Mouse (Mus musculus): Measurements from ENCODE around the gene Scamp4. TPM values are rescaled to one million over a fixed set of nuclear protein-coding genes. Genes with fewer than 3 reads are reported as not detected.
A peak's percentile ranks its signal among the peaks of the same experiment; 100 is the strongest.

The Scamp4 gene
- polyA plus RNA-seq, 1 experiment from 2014 or later = 62.1 TPM

- Histone ChIP-seq H3K9ac (replicated peaks; ENCODE audit: low read length) (no peak overlapping the region), H3K4me3 (replicated peaks; ENCODE audit: low read depth, low read length) (no peak overlapping the region), H3K4me1 (ENCODE audit: control insufficient read depth, insufficient read depth, low read length) (peaks cover 18% of the 10 kb centered on the region), H3K9me3 (ENCODE audit: control insufficient read depth, low read length) (no peaks in the 10 kb centered on the region), H3K4me2 (ENCODE audit: low read length) (no peak overlapping the region), H3K27me3 (ENCODE audit: control insufficient read depth, insufficient read depth, low read length) (no peaks in the 10 kb centered on the region), H3K36me3 (ENCODE audit: control insufficient read depth, insufficient read depth, low read length) (peaks cover 29% of the 10 kb centered on the region), H3K27ac (replicated peaks; ENCODE audit: low read depth, low read length) (no peak overlapping the region)
- DNase-seq (no peak), ATAC-seq (ENCODE audit: low FRiP score, low TSS enrichment) (no peak)
- WGBS = 92% methylated on average over 8 of the region's 8 CpGs
Observed at GRCm38 (mm10) chr10:80585581-80585980, 17.1 kb upstream of the Scamp4 start.

GRCm38 (mm10) chr10:80586407-80587304 lies 16.0 kb upstream of the Scamp4 start:
- H3K9me3 ChIP-seq (ENCODE audit: control insufficient read depth, low read length) = no peaks in the 10 kb centered on the region
- H3K36me3 ChIP-seq (ENCODE audit: control insufficient read depth, insufficient read depth, low read length) = peaks cover 26% of the 10 kb centered on the region
- H3K4me1 ChIP-seq (ENCODE audit: control insufficient read depth, insufficient read depth, low read length) = peaks cover 18% of the 10 kb centered on the region
- DNase-seq = no peak
- 0 out of 2 replicates have a peak overlapping the region, but pooled peaks have one; percentile 17 for H3K27ac ChIP-seq (replicated peaks; ENCODE audit: low read depth, low read length)
- ATAC-seq (ENCODE audit: low FRiP score, low TSS enrichment) = no peak
- no peak overlapping the region for H3K4me2 ChIP-seq (ENCODE audit: low read length)
- no peak overlapping the region for H3K4me3 ChIP-seq (replicated peaks; ENCODE audit: low read depth, low read length)
- no peak overlapping the region for H3K9ac ChIP-seq (replicated peaks; ENCODE audit: low read length)
- WGBS = 96% methylated on average over 50 of the region's 51 CpGs
- H3K27me3 ChIP-seq (ENCODE audit: control insufficient read depth, insufficient read depth, low read length) = no peaks in the 10 kb centered on the region

GRCm38 (mm10) chr10:80587305-80587657 lies 15.4 kb upstream of the Scamp4 start:
- WGBS = 26% methylated on average over 4 of the region's 4 CpGs
- H3K27me3 ChIP-seq (ENCODE audit: control insufficient read depth, insufficient read depth, low read length) = no peaks in the 10 kb centered on the region
- no peak overlapping the region for H3K9ac ChIP-seq (replicated peaks; ENCODE audit: low read length)
- peaks cover 26% of the 10 kb centered on the region for H3K36me3 ChIP-seq (ENCODE audit: control insufficient read depth, insufficient read depth, low read length)
- no peak for DNase-seq
- ATAC-seq (ENCODE audit: low FRiP score, low TSS enrichment) = no peak
- H3K4me2 ChIP-seq (ENCODE audit: low read length) = no peak overlapping the region
- H3K4me1 ChIP-seq (ENCODE audit: control insufficient read depth, insufficient read depth, low read length) = peaks cover 18% of the 10 kb centered on the region
- H3K9me3 ChIP-seq (ENCODE audit: control insufficient read depth, low read length) = no peaks in the 10 kb centered on the region
- H3K4me3 ChIP-seq (replicated peaks; ENCODE audit: low read depth, low read length) = no peak overlapping the region
- 0 out of 2 replicates have a peak overlapping the region, but pooled peaks have one; percentile 17 for H3K27ac ChIP-seq (replicated peaks; ENCODE audit: low read depth, low read length)

- DNase-seq (no peak), ATAC-seq (ENCODE audit: low FRiP score, low TSS enrichment) (no peak)
- Histone ChIP-seq H3K4me1 (ENCODE audit: control insufficient read depth, insufficient read depth, low read length) (peaks cover 18% of the 10 kb centered on the region), H3K4me2 (ENCODE audit: low read length) (peak overlapping the region; percentile 99), H3K4me3 (replicated peaks; ENCODE audit: low read depth, low read length) (peak overlapping the region; percentile 94), H3K27me3 (ENCODE audit: control insufficient read depth, insufficient read depth, low read length) (no peaks in the 10 kb centered on the region), H3K27ac (replicated peaks; ENCODE audit: low read depth, low read length) (0 out of 2 replicates have a peak overlapping the region, but pooled peaks have one; percentile 71), H3K9ac (replicated peaks; ENCODE audit: low read length) (peak overlapping the region; percentile 89), H3K9me3 (ENCODE audit: control insufficient read depth, low read length) (no peaks in the 10 kb centered on the region), H3K36me3 (ENCODE audit: control insufficient read depth, insufficient read depth, low read length) (peaks cover 17% of the 10 kb centered on the region)
- WGBS = 20% methylated on average over 12 of the region's 12 CpGs
Observed at GRCm38 (mm10) chr10:80589127-80589878, 13.4 kb upstream of the Scamp4 start.

- DNase-seq (peak; percentile 99), ATAC-seq (ENCODE audit: low FRiP score, low TSS enrichment) (peak; percentile 98)
- H3K36me3 ChIP-seq (ENCODE audit: control insufficient read depth, insufficient read depth, low read length) = peaks cover 9% of the 10 kb centered on the region
- H3K4me3 ChIP-seq (replicated peaks; ENCODE audit: low read depth, low read length) = peak within 1 kb of the TSS; percentile 94
- H3K27me3 ChIP-seq (ENCODE audit: control insufficient read depth, insufficient read depth, low read length) = no peaks in the 10 kb centered on the region
- peak within 1 kb of the TSS; percentile 71 for H3K27ac ChIP-seq (replicated peaks; ENCODE audit: low read depth, low read length)
- H3K9me3 ChIP-seq (ENCODE audit: control insufficient read depth, low read length) = no peaks in the 10 kb centered on the region
- peaks cover 18% of the 10 kb centered on the region for H3K4me1 ChIP-seq (ENCODE audit: control insufficient read depth, insufficient read depth, low read length)
- H3K4me2 ChIP-seq (ENCODE audit: low read length) = peak within 1 kb of the TSS; percentile 99
- H3K9ac ChIP-seq (replicated peaks; ENCODE audit: low read length) = peak within 1 kb of the TSS; percentile 89
- WGBS = under 1% methylated on average over 73 of the region's 73 CpGs
Observed at GRCm38 (mm10) chr10:80589879-80590854, 12.5 kb upstream of the Scamp4 start, which contains the start of gene Abhd17a. Gene Abhd17a, minus strand, starts transcription at chr10:80590341.

- H3K27me3 ChIP-seq (ENCODE audit: control insufficient read depth, insufficient read depth, low read length) = no peaks in the 10 kb centered on the region
- no peaks in the 10 kb centered on the region for H3K36me3 ChIP-seq (ENCODE audit: control insufficient read depth, insufficient read depth, low read length)
- no peaks in the 10 kb centered on the region for H3K4me1 ChIP-seq (ENCODE audit: control insufficient read depth, insufficient read depth, low read length)
- ATAC-seq (ENCODE audit: low FRiP score, low TSS enrichment) (no peak), DNase-seq (no peak)
- H3K9me3 ChIP-seq (ENCODE audit: control insufficient read depth, low read length) = no peaks in the 10 kb centered on the region
- H3K9ac ChIP-seq (replicated peaks; ENCODE audit: low read length) = no peak overlapping the region
- 33% methylated on average over 4 of the region's 4 CpGs for WGBS
- H3K4me3 ChIP-seq (replicated peaks; ENCODE audit: low read depth, low read length) = no peak overlapping the region
- H3K27ac ChIP-seq (replicated peaks; ENCODE audit: low read depth, low read length) = no peak overlapping the region
- no peak overlapping the region for H3K4me2 ChIP-seq (ENCODE audit: low read length)
Observed at GRCm38 (mm10) chr10:80596318-80596717, 6.4 kb upstream of the Scamp4 start.

- no peaks in the 10 kb centered on the region for H3K9me3 ChIP-seq (ENCODE audit: control insufficient read depth, low read length)
- H3K36me3 ChIP-seq (ENCODE audit: control insufficient read depth, insufficient read depth, low read length) = peaks cover 26% of the 10 kb centered on the region
- H3K27ac ChIP-seq (replicated peaks; ENCODE audit: low read depth, low read length) = peak overlapping the region; percentile 89
- 36% methylated on average over 7 of the region's 7 CpGs for WGBS
- H3K9ac ChIP-seq (replicated peaks; ENCODE audit: low read length) = peak overlapping the region; percentile 68
- H3K4me3 ChIP-seq (replicated peaks; ENCODE audit: low read depth, low read length) = peak overlapping the region; percentile 68
- peak overlapping the region; percentile 94 for H3K4me2 ChIP-seq (ENCODE audit: low read length)
- ATAC-seq (ENCODE audit: low FRiP score, low TSS enrichment) (no peak), DNase-seq (no peak)
- H3K4me1 ChIP-seq (ENCODE audit: control insufficient read depth, insufficient read depth, low read length) = peaks cover 15% of the 10 kb centered on the region
- H3K27me3 ChIP-seq (ENCODE audit: control insufficient read depth, insufficient read depth, low read length) = no peaks in the 10 kb centered on the region
Observed at GRCm38 (mm10) chr10:80603364-80603763, 692 bp downstream of the Scamp4 start.

GRCm38 (mm10) chr10:80604001-80604509 lies 1.4 kb downstream of the Scamp4 start:
- Histone ChIP-seq H3K4me2 (ENCODE audit: low read length) (peak overlapping the region; percentile 94), H3K36me3 (ENCODE audit: control insufficient read depth, insufficient read depth, low read length) (peaks cover 33% of the 10 kb centered on the region), H3K27ac (replicated peaks; ENCODE audit: low read depth, low read length) (no peak overlapping the region), H3K4me1 (ENCODE audit: control insufficient read depth, insufficient read depth, low read length) (peaks cover 15% of the 10 kb centered on the region), H3K4me3 (replicated peaks; ENCODE audit: low read depth, low read length) (peak overlapping the region; percentile 68), H3K27me3 (ENCODE audit: control insufficient read depth, insufficient read depth, low read length) (no peaks in the 10 kb centered on the region), H3K9ac (replicated peaks; ENCODE audit: low read length) (0 out of 2 replicates have a peak overlapping the region, but pooled peaks have one; percentile 12), H3K9me3 (ENCODE audit: control insufficient read depth, low read length) (no peaks in the 10 kb centered on the region)
- ATAC-seq (ENCODE audit: low FRiP score, low TSS enrichment) = no peak
- no peak for DNase-seq
- 95% methylated on average over 7 of the region's 7 CpGs for WGBS
